Mouse (Mus musculus) ES-E14 (cell line): ENCODE measurements around the gene Ica1. TPM values are rescaled to one million over a fixed set of nuclear protein-coding genes. Genes with fewer than 3 reads are reported as not detected.

ENCODE experiments used
- DNase-seq: peaks from one replicate; pipeline ENCODE4 v3.0.0-alpha.2; 2013; ENCODE audit warnings: low read depth, low spot score
- H3K27ac ChIP-seq: 2 replicates; pipeline ENCODE4 v1.5.1; 2012; ENCODE audit warnings: low read depth, mild to moderate bottlenecking, low read length, moderate library complexity, mixed read lengths; ENCODE audit not compliant: poor library complexity, insufficient read depth, severe bottlenecking
- H3K36me3 ChIP-seq: 2 replicates; pipeline ENCODE4 v1.6.1; 2012; ENCODE audit warnings: mild to moderate bottlenecking, low read length, moderate library complexity, mixed read lengths; ENCODE audit not compliant: control insufficient read depth, poor library complexity, insufficient read depth, severe bottlenecking
- H3K4me1 ChIP-seq, 2 experiments: fragments of 150-350 bp in 1 of 2; sonication (generic) in 1 of 2; 2 replicates each; pipeline ENCODE4 v1.6.1; 2012; ENCODE audit warnings: low read length in 2 of 2, mild to moderate bottlenecking in 1 of 2, mixed read lengths in 1 of 2; ENCODE audit not compliant: control insufficient read depth in 2 of 2, insufficient read depth in 2 of 2, poor library complexity in 1 of 2
- H3K4me3 ChIP-seq, 2 experiments: fragments of 150-350 bp in 1 of 2; sonication (generic) in 1 of 2; 2 replicates each; pipeline ENCODE4 v1.5.1; 2012; ENCODE audit warnings: low read length in 2 of 2, low read depth in 1 of 2, mild to moderate bottlenecking in 1 of 2, mixed read lengths in 1 of 2; ENCODE audit not compliant: insufficient read depth in 1 of 2, poor library complexity in 1 of 2, severe bottlenecking in 1 of 2
- H3K9ac ChIP-seq: 2 replicates; pipeline ENCODE4 v1.6.1; 2012; ENCODE audit warnings: low read depth, mild to moderate bottlenecking, low read length, mixed read lengths; ENCODE audit not compliant: poor library complexity, insufficient read depth, severe bottlenecking
- H3K9me3 ChIP-seq: fragments of 150-350 bp; sonication (generic); 2 replicates; pipeline ENCODE4 v1.6.1; 2012; ENCODE audit warnings: low read depth, mild to moderate bottlenecking, low read length; ENCODE audit not compliant: control insufficient read depth, insufficient read depth
- CHD2 ChIP-seq: IDR thresholded peaks from 2 replicates; pipeline ENCODE4 v1.6.1; 2014; ENCODE audit warnings: mild to moderate bottlenecking, low read depth, low read length, inconsistent platforms
- HCFC1 ChIP-seq: IDR thresholded peaks from 2 replicates; pipeline ENCODE4 v1.6.1; 2012; ENCODE audit warnings: low read length, inconsistent platforms, borderline replicate concordance; ENCODE audit not compliant: insufficient read depth
- MAFK ChIP-seq: IDR thresholded peaks from 2 replicates; pipeline ENCODE4 v1.6.1; 2014; ENCODE audit warnings: mild to moderate bottlenecking, low read depth, low read length, inconsistent platforms; ENCODE audit not compliant: insufficient read depth
- ZC3H11A ChIP-seq: IDR thresholded peaks from 2 replicates; pipeline ENCODE4 v1.6.1; 2012; ENCODE audit warnings: low read depth, mild to moderate bottlenecking, inconsistent platforms, low read length, borderline replicate concordance
- ZNF384 ChIP-seq: IDR thresholded peaks from 2 replicates; pipeline ENCODE4 v1.6.1; 2012; ENCODE audit warnings: low read depth, low read length, inconsistent platforms
- in situ Hi-C, 2 experiments: fragments of 600-800 bp; cut with MboI; formaldehyde crosslinking; loops; one replicate each; pipeline ENCODE4 v1.15.1; 2025; ENCODE audit warnings: low sequenced_read_pairs in 2 of 2, inconsistent platforms in 1 of 2; ENCODE audit not compliant: unreplicated experiment in 2 of 2
- total RNA-seq: library from RNA; depleted of rRNA; stranded (reverse); fragments of 300-350 nt; gene quantifications from 2 replicates; pipeline ENCODE4 v1.2.3, GENCODE M21; 2012

Gene Ica1
- total RNA-seq, 1 experiment = 3.5 TPM

DNA sequence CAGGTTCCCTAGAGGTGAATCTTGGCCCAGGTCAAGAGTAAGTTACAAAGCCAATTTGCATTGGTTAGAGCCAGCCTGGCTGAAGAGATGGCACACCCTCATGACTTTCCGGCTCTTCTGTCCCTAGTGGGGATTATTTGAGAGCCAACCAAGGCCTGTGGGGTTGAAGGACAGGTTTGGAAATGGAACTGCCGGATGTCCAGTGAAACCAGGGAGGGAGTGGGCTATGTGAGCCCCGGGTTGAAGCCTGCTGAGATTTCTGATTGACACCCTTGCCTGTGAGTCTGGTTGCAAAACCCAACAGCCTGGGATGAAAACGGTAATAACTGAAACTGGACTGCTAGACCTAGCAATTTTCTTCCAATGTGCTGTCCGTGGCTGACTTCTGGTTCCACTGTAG is 112.5 kb downstream of the Ica1 start:
- no peaks in the 10 kb centered on the region for H3K36me3 ChIP-seq
- TF ChIP-seq ZNF384 = no peak
- TF ChIP-seq HCFC1 = no peak
- TF ChIP-seq MAFK = no peak
- no peak for TF ChIP-seq CHD2
- TF ChIP-seq ZC3H11A = no peak
- H3K27ac ChIP-seq = no peak overlapping the region
- H3K9me3 ChIP-seq = no peaks in the 10 kb centered on the region
- no peak for DNase-seq
- in situ Hi-C loops = no loop called here
- peaks cover 0 to 2% of the 10 kb centered on the region in 2 experiments; a peak in 2 of 4 replicates for H3K4me1 ChIP-seq
- no peak overlapping the region for H3K4me3 ChIP-seq
- H3K9ac ChIP-seq = no peak overlapping the region

DNA sequence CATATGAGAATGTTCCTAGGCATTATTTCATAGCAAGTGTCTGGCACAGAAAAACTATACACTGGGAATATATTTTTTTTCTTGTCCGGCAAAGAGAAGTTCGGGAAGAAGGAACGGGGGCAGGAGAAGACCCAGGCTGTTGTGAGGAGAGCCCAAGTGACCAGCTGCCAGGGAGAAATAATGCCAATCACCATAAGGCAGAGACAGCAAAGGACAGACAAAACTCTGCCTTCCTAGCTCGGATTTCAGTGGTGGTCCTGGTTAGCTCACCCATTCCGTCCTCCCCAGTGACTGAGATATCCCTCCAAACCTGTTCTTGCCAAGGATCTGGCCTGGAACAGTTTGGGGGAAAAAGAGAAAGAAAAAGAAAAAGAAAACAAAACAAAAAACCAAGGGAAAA is 113.3 kb downstream of the Ica1 start:
- Histone ChIP-seq H3K4me3 (no peak overlapping the region), H3K9ac (no peak overlapping the region), H3K9me3 (no peaks in the 10 kb centered on the region), H3K36me3 (no peaks in the 10 kb centered on the region), H3K4me1 (peaks cover 2 to 4% of the 10 kb centered on the region in 2 experiments; a peak in 2 of 4 replicates), H3K27ac (no peak overlapping the region)
- no peak for DNase-seq
- TF ChIP-seq CHD2 (no peak), ZNF384 (no peak), HCFC1 (no peak), ZC3H11A (no peak), MAFK (no peak)
- in situ Hi-C loops = no loop called here

DNA sequence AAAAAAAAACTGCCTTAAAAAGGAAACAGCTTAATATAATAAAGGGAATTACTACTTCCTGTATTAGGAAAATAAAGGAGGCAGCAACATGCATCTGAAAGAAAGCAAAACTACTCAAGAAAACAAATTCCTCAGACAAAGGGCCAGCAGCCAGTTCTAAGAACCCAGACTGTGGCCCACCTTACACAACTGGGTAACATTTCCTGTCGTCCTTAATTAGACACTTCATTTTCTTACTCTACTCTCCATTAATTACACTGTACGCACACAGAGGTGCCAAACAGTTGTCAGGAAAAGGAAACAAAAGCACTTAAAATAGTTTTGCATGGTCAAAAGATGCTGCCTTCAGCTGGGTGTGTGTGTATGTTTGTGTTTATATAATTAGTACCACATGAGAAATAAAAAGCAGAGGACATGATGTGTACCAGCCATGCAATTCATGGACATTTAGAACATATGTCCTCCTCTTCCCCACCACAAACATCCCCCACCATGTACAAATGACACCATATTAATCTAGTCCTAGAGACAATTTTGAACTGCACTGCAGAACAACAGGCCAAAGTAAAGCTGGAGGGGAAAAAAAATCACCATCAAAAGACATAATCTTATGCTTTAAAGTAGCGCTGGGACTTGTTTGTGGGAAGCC is 115.1 kb downstream of the Ica1 start:
- H3K36me3 ChIP-seq = no peaks in the 10 kb centered on the region
- in situ Hi-C loops = no loop called here
- TF ChIP-seq ZNF384 (no peak), HCFC1 (no peak), CHD2 (no peak), MAFK (no peak), ZC3H11A (no peak)
- no peak overlapping the region for H3K27ac ChIP-seq
- H3K9me3 ChIP-seq = no peaks in the 10 kb centered on the region
- H3K9ac ChIP-seq = no peak overlapping the region
- no peak for DNase-seq
- H3K4me3 ChIP-seq = no peak overlapping the region
- peaks cover 2 to 4% of the 10 kb centered on the region in 2 experiments; a peak in 2 of 4 replicates for H3K4me1 ChIP-seq

DNA sequence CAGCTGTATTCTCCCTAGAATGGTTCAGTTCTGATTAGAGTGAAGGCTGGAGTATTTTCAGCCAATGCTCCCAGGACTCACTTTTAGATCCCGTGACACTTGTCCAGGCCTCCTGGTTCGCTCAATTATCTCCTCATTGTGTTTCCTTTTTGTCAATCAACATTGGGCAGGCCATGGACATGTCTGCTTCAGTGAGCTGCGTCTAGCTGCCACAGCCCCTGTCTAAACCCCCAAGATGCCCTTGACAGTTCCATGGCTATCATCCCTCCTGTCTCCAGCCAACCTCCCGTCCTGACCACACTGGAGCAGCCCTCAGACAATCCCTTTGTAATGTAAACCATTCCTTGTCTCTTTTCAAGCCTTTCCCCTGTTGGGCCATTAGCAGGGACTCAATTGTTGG is 116.9 kb downstream of the Ica1 start:
- peak; percentile 35 for DNase-seq
- H3K9ac ChIP-seq = no peak overlapping the region
- H3K36me3 ChIP-seq = no peaks in the 10 kb centered on the region
- H3K4me3 ChIP-seq = no peak overlapping the region
- H3K9me3 ChIP-seq = no peaks in the 10 kb centered on the region
- in situ Hi-C loops = no loop called here
- H3K27ac ChIP-seq = no peak overlapping the region
- peaks cover 2 to 4% of the 10 kb centered on the region in 2 experiments; a peak in 2 of 4 replicates for H3K4me1 ChIP-seq
- TF ChIP-seq CHD2 = no peak
- no peak for TF ChIP-seq ZC3H11A

DNA sequence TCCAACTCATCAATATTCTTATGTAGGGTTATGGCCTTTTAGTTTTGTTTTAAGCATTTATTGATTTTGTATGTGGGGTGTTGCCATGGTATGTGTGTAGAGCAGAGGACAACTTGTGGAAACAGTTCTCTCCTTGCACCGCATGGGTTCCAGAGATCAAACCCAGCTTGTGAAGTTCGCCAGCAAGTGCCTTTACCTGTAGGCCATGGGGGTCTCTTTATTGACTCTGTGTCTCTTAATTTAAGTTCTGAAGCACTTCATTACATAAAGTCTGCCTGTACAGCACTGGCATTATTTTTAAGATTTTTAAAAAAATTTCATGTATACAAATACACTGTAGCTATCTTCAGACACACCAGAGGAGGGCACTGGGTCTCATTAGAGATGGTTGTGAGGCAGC is 118.2 kb downstream of the Ica1 start:
- no peak for DNase-seq
- Histone ChIP-seq H3K4me1 (peaks cover 2 to 4% of the 10 kb centered on the region in 2 experiments; a peak in 2 of 4 replicates), H3K9ac (no peak overlapping the region), H3K36me3 (no peaks in the 10 kb centered on the region), H3K9me3 (no peaks in the 10 kb centered on the region), H3K27ac (no peak overlapping the region), H3K4me3 (no peak overlapping the region)
- no peak for TF ChIP-seq ZNF384
- TF ChIP-seq ZC3H11A = no peak
- no peak for TF ChIP-seq MAFK
- in situ Hi-C loops = no loop called here
